Mouse (Mus musculus): Measurements from ENCODE around the gene Mphosph6. TPM values are rescaled to one million over a fixed set of nuclear protein-coding genes. Genes with fewer than 3 reads are reported as not detected.

Gene Mphosph6
- polyA plus RNA-seq (2015; fragmentation: Nextera tagmentation; extraction: Ambion mirVana): 21.5 and 23.9 TPM in 2 replicates

DNA sequence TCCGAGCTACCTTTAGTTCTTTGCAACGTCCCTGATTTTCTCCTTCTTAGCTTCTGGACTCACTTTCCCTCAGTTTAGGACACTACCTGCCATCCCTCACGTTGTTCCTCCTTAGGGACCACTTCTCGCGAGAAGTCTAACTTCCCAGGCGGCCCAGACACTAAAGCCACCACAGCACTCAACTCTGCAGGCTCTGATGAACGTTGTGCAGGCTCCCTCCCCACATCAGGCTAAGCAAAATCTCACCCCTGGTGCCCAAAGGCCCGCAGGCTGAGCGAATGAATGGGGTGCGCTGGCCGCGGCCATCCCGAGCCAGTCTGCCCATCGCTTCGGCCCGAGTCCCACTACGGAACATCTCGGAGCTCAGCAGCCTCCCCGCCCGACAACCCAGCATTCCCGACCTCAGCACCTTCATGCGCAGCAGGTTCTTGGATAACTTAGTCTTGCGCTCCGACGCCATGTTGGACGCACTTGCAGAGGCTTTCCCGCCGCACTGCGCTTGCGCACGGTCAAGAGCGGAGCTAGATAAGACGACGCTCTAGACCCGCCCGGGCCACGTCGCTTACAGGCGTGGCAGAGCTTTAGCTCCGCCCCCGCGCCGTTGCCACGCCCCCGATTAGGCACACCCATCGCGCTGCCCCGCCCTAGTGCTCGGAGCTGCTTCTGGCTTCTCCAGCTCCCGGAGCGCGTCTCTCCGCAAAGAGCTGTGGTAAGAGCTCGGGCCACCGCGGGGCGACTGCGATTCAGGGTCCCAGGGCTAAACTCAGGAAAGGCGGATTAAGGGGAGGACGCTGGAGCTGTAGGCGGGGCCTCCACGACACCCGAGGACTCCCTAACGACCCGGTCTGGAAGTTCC is at the start of gene Mphosph6:
Gene Mphosph6 (minus strand): TSS at position 501 of the 856 bp plus-strand sequence.
- H3K4me1 ChIP-seq (ENCODE audit: control insufficient read depth, low read depth, low read length): peaks cover 23% of the 10 kb centered on the region
- H3K9me3 ChIP-seq (replicated peaks; ENCODE audit: control insufficient read depth, low read length): no peaks in the 10 kb centered on the region
- H3K4me2 ChIP-seq (ENCODE audit: low read depth, low read length): peak within 1 kb of the TSS; percentile 88
- no peaks in the 10 kb centered on the region for H3K27me3 ChIP-seq (ENCODE audit: control insufficient read depth, insufficient read depth, low read depth, low read length)
- H3K27ac ChIP-seq (ENCODE audit: low read length): peak within 1 kb of the TSS; percentile 85
- peaks cover 7% of the 10 kb centered on the region for H3K36me3 ChIP-seq (ENCODE audit: control insufficient read depth, insufficient read depth)
- peak; percentile 96 for ATAC-seq (ENCODE audit: low read depth)
- peak within 1 kb of the TSS; percentile 91 for H3K9ac ChIP-seq (ENCODE audit: low read depth, low read length)
- H3K4me3 ChIP-seq (ENCODE audit: low read depth, low read length): peak within 1 kb of the TSS; percentile 91
- WGBS (ENCODE audit: insufficient replicate concordance): under 1% methylated on average over 65 of the region's 65 CpGs

DNA sequence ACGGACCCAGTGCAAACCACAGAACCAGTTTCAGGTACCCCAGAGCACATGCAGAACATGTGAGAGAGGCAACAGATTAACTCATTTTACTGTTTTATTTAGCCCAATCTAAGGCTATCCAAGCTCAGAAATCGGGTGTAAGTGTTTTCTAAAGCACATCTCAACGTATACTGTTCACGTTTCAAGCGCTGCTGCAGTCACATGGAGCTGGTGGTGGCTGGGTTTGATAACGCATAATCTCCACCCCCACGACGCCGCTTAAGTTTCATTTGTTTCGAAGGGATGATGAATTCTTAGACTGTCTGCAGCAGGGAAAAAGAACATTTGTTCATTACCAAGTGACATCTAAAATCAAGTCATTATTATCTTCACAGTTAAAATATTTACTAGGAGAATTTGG is 48.7 kb upstream of the Mphosph6 start:
- Histone ChIP-seq H3K4me2 (ENCODE audit: low read depth, low read length) (peak overlapping the region; percentile 14; the same call in 1 of the 2 replicates), H3K36me3 (ENCODE audit: control insufficient read depth, insufficient read depth) (no peaks in the 10 kb centered on the region), H3K27ac (ENCODE audit: low read length) (no peak overlapping the region), H3K9ac (ENCODE audit: low read depth, low read length) (no peak overlapping the region), H3K27me3 (ENCODE audit: control insufficient read depth, insufficient read depth, low read depth, low read length) (no peaks in the 10 kb centered on the region), H3K4me1 (ENCODE audit: control insufficient read depth, low read depth, low read length) (peaks cover 8% of the 10 kb centered on the region), H3K4me3 (ENCODE audit: low read depth, low read length) (no peak overlapping the region), H3K9me3 (replicated peaks; ENCODE audit: control insufficient read depth, low read length) (no peaks in the 10 kb centered on the region)
- ATAC-seq (ENCODE audit: low read depth): peak; percentile 61
- WGBS (ENCODE audit: insufficient replicate concordance): 28% methylated on average over 10 of the region's 10 CpGs

DNA sequence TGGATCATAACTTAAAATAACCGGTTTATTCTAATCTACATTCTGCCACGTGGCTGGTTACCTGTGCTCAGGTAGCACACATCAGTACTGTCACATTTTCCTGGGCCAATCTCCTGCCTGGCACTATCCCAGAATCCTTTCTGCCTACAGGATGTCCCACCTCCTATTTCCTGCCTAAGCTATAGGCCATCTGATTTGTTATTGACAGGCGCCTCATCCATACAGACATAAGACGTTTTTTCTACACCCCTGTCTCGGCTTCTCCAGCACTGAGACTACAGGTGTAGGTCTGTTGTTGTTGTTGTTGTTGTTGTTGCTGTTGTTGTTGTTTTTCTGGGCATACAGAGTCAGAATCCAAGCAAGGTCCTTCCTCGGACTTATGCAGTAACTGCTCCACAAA is 46.1 kb upstream of the Mphosph6 start:
- no peak for ATAC-seq (ENCODE audit: low read depth)
- 73% methylated on average over 6 of the region's 6 CpGs for WGBS (ENCODE audit: insufficient replicate concordance)
- H3K4me3 ChIP-seq (ENCODE audit: low read depth, low read length): no peak overlapping the region
- H3K9ac ChIP-seq (ENCODE audit: low read depth, low read length): no peak overlapping the region
- H3K27me3 ChIP-seq (ENCODE audit: control insufficient read depth, insufficient read depth, low read depth, low read length): no peaks in the 10 kb centered on the region
- H3K27ac ChIP-seq (ENCODE audit: low read length): no peak overlapping the region
- no peaks in the 10 kb centered on the region for H3K36me3 ChIP-seq (ENCODE audit: control insufficient read depth, insufficient read depth)
- H3K4me1 ChIP-seq (ENCODE audit: control insufficient read depth, low read depth, low read length): peaks cover 3% of the 10 kb centered on the region
- no peak overlapping the region for H3K4me2 ChIP-seq (ENCODE audit: low read depth, low read length)
- peaks cover 2% of the 10 kb centered on the region; the same call in 1 of the 2 replicates for H3K9me3 ChIP-seq (replicated peaks; ENCODE audit: control insufficient read depth, low read length)

DNA sequence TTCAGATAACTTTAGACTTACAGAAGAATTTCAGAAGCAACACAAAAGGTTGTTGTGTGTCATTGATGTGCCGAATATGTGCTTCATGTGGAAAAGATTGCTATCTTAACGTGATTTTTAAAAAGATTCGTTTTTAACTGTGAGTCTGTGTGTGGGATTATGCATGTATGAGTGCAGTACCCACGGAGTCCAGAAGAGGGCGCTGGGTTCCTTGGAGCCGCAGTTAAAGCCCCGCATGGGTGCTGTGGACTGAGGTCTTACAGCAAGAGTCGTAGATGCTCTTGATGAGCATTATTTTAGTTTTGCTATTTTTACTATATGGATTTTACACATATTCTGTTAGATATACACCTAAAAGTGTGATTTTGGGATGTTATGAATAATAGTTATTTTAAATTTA is 42.0 kb upstream of the Mphosph6 start:
- H3K9me3 ChIP-seq (replicated peaks; ENCODE audit: control insufficient read depth, low read length): peaks cover 2% of the 10 kb centered on the region; the same call in 1 of the 2 replicates
- no peak overlapping the region for H3K4me2 ChIP-seq (ENCODE audit: low read depth, low read length)
- H3K27ac ChIP-seq (ENCODE audit: low read length): no peak overlapping the region
- no peaks in the 10 kb centered on the region for H3K4me1 ChIP-seq (ENCODE audit: control insufficient read depth, low read depth, low read length)
- no peak for ATAC-seq (ENCODE audit: low read depth)
- H3K4me3 ChIP-seq (ENCODE audit: low read depth, low read length): no peak overlapping the region
- no peaks in the 10 kb centered on the region for H3K36me3 ChIP-seq (ENCODE audit: control insufficient read depth, insufficient read depth)
- H3K9ac ChIP-seq (ENCODE audit: low read depth, low read length): no peak overlapping the region
- H3K27me3 ChIP-seq (ENCODE audit: control insufficient read depth, insufficient read depth, low read depth, low read length): no peaks in the 10 kb centered on the region
- 68% methylated on average over 8 of the region's 8 CpGs for WGBS (ENCODE audit: insufficient replicate concordance)

DNA sequence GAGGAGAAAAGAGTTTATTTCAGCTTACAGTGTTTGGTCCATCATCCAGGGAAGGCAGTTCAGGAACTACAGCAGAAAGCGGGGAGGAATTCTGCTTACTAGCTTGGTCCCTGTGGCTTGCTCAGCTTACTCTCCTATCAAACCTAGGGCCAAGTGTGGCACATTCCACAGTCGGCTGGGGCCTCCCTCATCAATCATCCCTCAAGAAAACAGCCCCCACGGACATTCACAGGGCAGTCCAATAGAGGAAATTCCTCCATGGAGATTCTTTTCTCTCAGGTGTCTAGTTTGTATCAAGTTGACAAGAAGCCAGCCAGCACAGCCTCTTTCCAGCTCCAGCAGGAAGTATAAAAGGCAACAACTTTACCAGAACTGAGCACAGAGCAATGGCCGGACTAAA is 11.8 kb upstream of the Mphosph6 start:
- WGBS (ENCODE audit: insufficient replicate concordance): 49% methylated on average over 4 of the region's 4 CpGs
- no peak overlapping the region for H3K27ac ChIP-seq (ENCODE audit: low read length)

DNA sequence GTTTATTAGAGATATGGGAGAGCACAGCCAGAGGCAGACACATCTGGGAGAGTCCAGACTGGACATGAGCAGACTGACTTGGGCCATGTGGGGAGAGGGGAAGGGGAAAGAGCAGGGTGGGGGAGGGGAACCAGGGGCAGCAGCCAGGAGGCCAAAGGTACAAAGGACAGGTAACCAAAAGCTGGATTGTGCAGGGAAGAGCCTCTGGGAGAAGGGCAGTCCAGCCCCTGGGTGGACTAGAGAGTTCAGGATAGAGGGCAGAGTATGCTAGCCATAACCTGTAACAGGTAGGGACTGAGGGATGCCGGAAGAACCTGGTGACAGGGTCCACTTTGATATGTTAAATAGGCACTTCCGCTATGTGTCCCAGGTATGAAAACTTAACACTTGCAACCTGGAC is 8.9 kb upstream of the Mphosph6 start:
- Histone ChIP-seq H3K4me2 (ENCODE audit: low read depth, low read length) (no peak overlapping the region), H3K9me3 (replicated peaks; ENCODE audit: control insufficient read depth, low read length) (no peaks in the 10 kb centered on the region), H3K36me3 (ENCODE audit: control insufficient read depth, insufficient read depth) (no peaks in the 10 kb centered on the region), H3K27ac (ENCODE audit: low read length) (no peak overlapping the region), H3K4me3 (ENCODE audit: low read depth, low read length) (no peak overlapping the region), H3K9ac (ENCODE audit: low read depth, low read length) (no peak overlapping the region), H3K4me1 (ENCODE audit: control insufficient read depth, low read depth, low read length) (no peaks in the 10 kb centered on the region), H3K27me3 (ENCODE audit: control insufficient read depth, insufficient read depth, low read depth, low read length) (no peaks in the 10 kb centered on the region)
- peak; percentile 76 for ATAC-seq (ENCODE audit: low read depth)
- WGBS (ENCODE audit: insufficient replicate concordance): 64% methylated on average over 2 of the region's 2 CpGs

More for the DNA sequence above, 11.8 kb upstream of the Mphosph6 start:
- ATAC-seq (ENCODE audit: low read depth): no peak
- no peaks in the 10 kb centered on the region for H3K36me3 ChIP-seq (ENCODE audit: control insufficient read depth, insufficient read depth)
- H3K4me2 ChIP-seq (ENCODE audit: low read depth, low read length): no peak overlapping the region
- no peaks in the 10 kb centered on the region for H3K4me1 ChIP-seq (ENCODE audit: control insufficient read depth, low read depth, low read length)
- H3K9me3 ChIP-seq (replicated peaks; ENCODE audit: control insufficient read depth, low read length): no peaks in the 10 kb centered on the region
- no peaks in the 10 kb centered on the region for H3K27me3 ChIP-seq (ENCODE audit: control insufficient read depth, insufficient read depth, low read depth, low read length)
- H3K4me3 ChIP-seq (ENCODE audit: low read depth, low read length): no peak overlapping the region
- no peak overlapping the region for H3K9ac ChIP-seq (ENCODE audit: low read depth, low read length)

DNA sequence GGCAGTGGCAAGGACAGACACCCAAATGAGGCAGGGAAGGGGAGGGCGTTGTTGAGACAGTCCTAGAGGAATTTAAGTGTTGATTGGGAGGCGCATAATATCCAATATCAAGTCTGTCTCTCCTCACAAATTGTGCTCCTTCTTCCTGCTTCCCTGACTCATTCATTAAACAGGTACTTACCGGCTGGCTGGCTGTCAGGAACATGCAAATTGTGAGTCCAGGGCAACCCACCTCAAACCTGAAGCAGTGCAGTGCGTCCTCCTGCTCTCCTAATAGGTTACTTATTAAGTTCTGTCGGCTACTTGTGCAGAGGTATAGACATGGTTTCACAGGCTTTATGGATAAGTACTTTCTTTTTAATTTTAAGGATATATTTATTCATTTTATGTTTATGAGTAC is 3.7 kb upstream of the Mphosph6 start:
- ATAC-seq (ENCODE audit: low read depth): no peak
- Histone ChIP-seq H3K27ac (ENCODE audit: low read length) (no peak overlapping the region), H3K4me1 (ENCODE audit: control insufficient read depth, low read depth, low read length) (peaks cover 15% of the 10 kb centered on the region), H3K9ac (ENCODE audit: low read depth, low read length) (no peak overlapping the region), H3K27me3 (ENCODE audit: control insufficient read depth, insufficient read depth, low read depth, low read length) (no peaks in the 10 kb centered on the region), H3K4me3 (ENCODE audit: low read depth, low read length) (no peak overlapping the region), H3K4me2 (ENCODE audit: low read depth, low read length) (no peak overlapping the region), H3K36me3 (ENCODE audit: control insufficient read depth, insufficient read depth) (no peaks in the 10 kb centered on the region), H3K9me3 (replicated peaks; ENCODE audit: control insufficient read depth, low read length) (no peaks in the 10 kb centered on the region)
- 58% methylated on average over 5 of the region's 5 CpGs for WGBS (ENCODE audit: insufficient replicate concordance)

DNA sequence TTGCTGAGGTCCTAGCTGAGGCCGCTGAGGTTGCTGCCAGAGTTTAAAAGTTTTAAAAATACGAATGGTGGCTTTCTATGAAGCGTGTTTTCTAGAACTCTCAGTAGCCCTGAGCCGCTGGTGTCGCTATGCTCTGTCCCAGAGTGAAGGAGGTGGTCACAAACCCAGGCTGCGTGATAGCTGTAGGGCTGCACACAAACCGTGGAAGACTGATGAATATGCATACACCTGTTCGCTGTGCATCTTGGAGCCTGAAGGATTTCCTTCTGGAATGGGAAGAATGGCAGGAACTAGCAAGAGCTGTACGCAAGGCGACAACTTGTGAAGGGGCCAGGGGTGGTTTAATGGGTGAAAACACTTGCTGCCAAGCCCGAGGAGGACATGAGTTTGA is 551 bp upstream of the Mphosph6 start:
- ATAC-seq (ENCODE audit: low read depth): peak; percentile 12
- H3K27ac ChIP-seq (ENCODE audit: low read length): peak overlapping the region; percentile 84
- H3K4me1 ChIP-seq (ENCODE audit: control insufficient read depth, low read depth, low read length): peaks cover 23% of the 10 kb centered on the region
- H3K27me3 ChIP-seq (ENCODE audit: control insufficient read depth, insufficient read depth, low read depth, low read length): no peaks in the 10 kb centered on the region
- H3K4me2 ChIP-seq (ENCODE audit: low read depth, low read length): peak overlapping the region; percentile 88
- H3K4me3 ChIP-seq (ENCODE audit: low read depth, low read length): peak overlapping the region; percentile 91
- no peaks in the 10 kb centered on the region for H3K9me3 ChIP-seq (replicated peaks; ENCODE audit: control insufficient read depth, low read length)
- 4% methylated on average over 11 of the region's 11 CpGs for WGBS (ENCODE audit: insufficient replicate concordance)
- peak overlapping the region; percentile 68 for H3K9ac ChIP-seq (ENCODE audit: low read depth, low read length)
- peaks cover 7% of the 10 kb centered on the region for H3K36me3 ChIP-seq (ENCODE audit: control insufficient read depth, insufficient read depth)

DNA sequence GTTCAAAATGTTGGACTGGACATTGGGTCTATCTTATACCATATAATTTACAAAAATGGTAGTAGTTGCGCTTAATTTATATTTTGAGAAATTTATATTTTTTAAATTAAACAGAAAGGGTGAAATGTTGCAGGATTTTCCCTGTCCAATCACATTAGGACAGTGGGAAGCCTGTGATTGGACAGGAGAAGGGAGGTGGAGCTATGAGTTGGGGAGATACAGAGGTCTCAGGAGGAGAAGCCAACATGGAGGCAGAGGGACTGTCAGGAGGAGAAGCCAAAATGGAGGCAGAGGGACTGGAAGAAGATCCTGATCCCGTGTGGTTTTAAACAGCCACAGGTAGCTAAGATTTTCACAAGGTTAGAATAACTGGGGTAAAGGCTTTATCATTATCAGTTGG is 3.7 kb downstream of the Mphosph6 start:
- 80% methylated on average over 2 of the region's 2 CpGs for WGBS (ENCODE audit: insufficient replicate concordance)
- H3K9me3 ChIP-seq (replicated peaks; ENCODE audit: control insufficient read depth, low read length): no peaks in the 10 kb centered on the region
- H3K27me3 ChIP-seq (ENCODE audit: control insufficient read depth, insufficient read depth, low read depth, low read length): no peaks in the 10 kb centered on the region
- no peak overlapping the region for H3K4me2 ChIP-seq (ENCODE audit: low read depth, low read length)
- H3K4me1 ChIP-seq (ENCODE audit: control insufficient read depth, low read depth, low read length): peaks cover 23% of the 10 kb centered on the region
- no peak overlapping the region for H3K9ac ChIP-seq (ENCODE audit: low read depth, low read length)
- ATAC-seq (ENCODE audit: low read depth): no peak
- no peak overlapping the region for H3K4me3 ChIP-seq (ENCODE audit: low read depth, low read length)
- H3K36me3 ChIP-seq (ENCODE audit: control insufficient read depth, insufficient read depth): peaks cover 11% of the 10 kb centered on the region
- H3K27ac ChIP-seq (ENCODE audit: low read length): no peak overlapping the region
